Mouse (Mus musculus) small intestine, adult 2 months (tissue): ENCODE measurements around the gene Cdh22.

ENCODE experiments used
- CTCF ChIP-seq: fragments of 200-500 bp; IDR thresholded peaks from 2 replicates; pipeline ENCODE4 v1.5.1; 2012; ENCODE audit warnings: low read depth, mild to moderate bottlenecking, control low read depth, inconsistent platforms, low read length, moderate library complexity, mixed read lengths; ENCODE audit not compliant: insufficient replicate concordance, insufficient read length; ENCODE audit errors: extremely low read depth
- POLR2A ChIP-seq: fragments of 200-500 bp; IDR thresholded peaks from 2 replicates; pipeline ENCODE4 v1.6.1; 2012; ENCODE audit warnings: low read depth, mild to moderate bottlenecking, control low read depth, inconsistent platforms, low read length, moderate library complexity

DNA sequence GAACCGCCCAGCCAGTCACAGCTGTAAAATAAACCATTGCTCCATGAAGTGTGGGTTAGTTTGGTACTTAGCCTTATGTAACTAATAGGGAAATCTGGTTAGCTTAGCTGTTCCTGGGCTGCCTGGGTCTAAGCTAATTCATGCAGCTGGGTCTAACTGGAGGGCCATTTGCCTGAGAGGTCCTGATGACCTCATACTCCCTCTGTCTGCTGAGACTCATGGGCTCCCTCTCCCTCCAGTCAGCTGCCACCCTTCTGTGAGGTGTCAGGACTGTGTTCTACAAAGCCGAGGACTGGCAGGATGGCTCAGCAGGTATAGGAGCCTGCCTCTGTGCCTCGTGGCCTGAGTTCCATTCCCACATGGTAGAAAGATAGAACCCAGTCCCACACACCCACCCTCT lies 84.9 kb downstream of the Cdh22 start:
- TF ChIP-seq CTCF (no peak), POLR2A (no peak)
